Mouse (Mus musculus): ENCODE results near the gene Ccdc60. TPM values are rescaled to one million over a fixed set of nuclear protein-coding genes. Genes with fewer than 3 reads are reported as not detected.

Ccdc60 gene
- polyA plus RNA-seq, 1 experiment from 2014 or later, result 2.9 TPM

DNA sequence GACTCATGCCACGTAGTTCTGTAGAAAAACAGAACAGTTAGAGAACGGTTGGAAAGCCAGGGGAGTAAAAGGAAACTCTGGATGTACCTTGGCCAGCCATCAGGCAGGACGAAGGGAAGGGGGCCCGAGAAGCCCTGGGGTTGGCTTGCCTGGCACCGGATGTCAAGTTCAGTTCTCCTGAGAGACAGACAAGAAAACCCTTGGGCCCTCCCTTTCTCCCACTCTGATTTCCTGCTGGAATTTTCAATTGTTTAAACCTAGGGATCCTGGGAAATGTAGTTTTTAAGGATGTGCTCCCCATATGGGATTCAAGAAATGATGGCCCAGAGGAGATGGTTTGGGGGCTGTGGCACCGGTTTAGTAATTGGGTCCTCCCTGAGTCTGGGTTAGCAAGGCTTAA is 60.4 kb downstream of the Ccdc60 start:
- Histone ChIP-seq H3K36me3 (ENCODE audit: control insufficient read depth, insufficient read depth, low read length) (no peaks in the 10 kb centered on the region), H3K27me3 (ENCODE audit: control insufficient read depth, insufficient read depth, low read length) (no peaks in the 10 kb centered on the region), H3K27ac (replicated peaks; ENCODE audit: low read depth, low read length) (no peak overlapping the region), H3K4me2 (ENCODE audit: low read length) (no peak overlapping the region), H3K4me1 (ENCODE audit: control insufficient read depth, insufficient read depth, low read length) (peaks cover 10% of the 10 kb centered on the region), H3K9me3 (ENCODE audit: control insufficient read depth, low read length) (no peaks in the 10 kb centered on the region), H3K9ac (replicated peaks; ENCODE audit: low read length) (no peak overlapping the region), H3K4me3 (replicated peaks; ENCODE audit: low read depth, low read length) (no peak overlapping the region)
- ATAC-seq (ENCODE audit: low FRiP score, low TSS enrichment) (no peak), DNase-seq (no peak)
- WGBS, result 75% methylated on average over 6 of the region's 6 CpGs

DNA sequence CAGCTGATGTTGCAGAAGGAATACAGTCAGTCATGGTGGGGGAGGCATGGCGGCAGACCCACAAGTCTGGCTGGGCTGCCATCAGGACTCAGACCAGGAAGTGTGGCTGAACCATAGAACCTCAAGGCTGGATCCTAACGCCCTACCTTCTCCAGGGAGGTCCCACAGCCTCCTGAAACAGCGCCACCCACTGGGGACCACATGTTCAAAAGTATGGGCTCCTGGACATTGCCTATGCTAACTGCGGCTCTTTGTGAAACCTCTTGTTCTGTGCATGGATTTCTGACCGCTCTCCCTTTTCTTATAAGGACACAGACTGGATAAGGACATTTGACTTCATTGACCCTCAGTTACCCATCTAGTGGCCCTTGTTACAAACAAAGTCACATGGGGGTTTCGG is 64.8 kb downstream of the Ccdc60 start:
- Histone ChIP-seq H3K9ac (replicated peaks; ENCODE audit: low read length) (no peak overlapping the region), H3K4me3 (replicated peaks; ENCODE audit: low read depth, low read length) (no peak overlapping the region), H3K27me3 (ENCODE audit: control insufficient read depth, insufficient read depth, low read length) (no peaks in the 10 kb centered on the region), H3K36me3 (ENCODE audit: control insufficient read depth, insufficient read depth, low read length) (no peaks in the 10 kb centered on the region), H3K4me1 (ENCODE audit: control insufficient read depth, insufficient read depth, low read length) (no peaks in the 10 kb centered on the region; the same call in 1 of the 2 replicates), H3K27ac (replicated peaks; ENCODE audit: low read depth, low read length) (no peak overlapping the region), H3K9me3 (ENCODE audit: control insufficient read depth, low read length) (no peaks in the 10 kb centered on the region), H3K4me2 (ENCODE audit: low read length) (no peak overlapping the region)
- ATAC-seq (ENCODE audit: low FRiP score, low TSS enrichment), result no peak
- 80% methylated on average over 6 of the region's 6 CpGs for WGBS
- no peak for DNase-seq

DNA sequence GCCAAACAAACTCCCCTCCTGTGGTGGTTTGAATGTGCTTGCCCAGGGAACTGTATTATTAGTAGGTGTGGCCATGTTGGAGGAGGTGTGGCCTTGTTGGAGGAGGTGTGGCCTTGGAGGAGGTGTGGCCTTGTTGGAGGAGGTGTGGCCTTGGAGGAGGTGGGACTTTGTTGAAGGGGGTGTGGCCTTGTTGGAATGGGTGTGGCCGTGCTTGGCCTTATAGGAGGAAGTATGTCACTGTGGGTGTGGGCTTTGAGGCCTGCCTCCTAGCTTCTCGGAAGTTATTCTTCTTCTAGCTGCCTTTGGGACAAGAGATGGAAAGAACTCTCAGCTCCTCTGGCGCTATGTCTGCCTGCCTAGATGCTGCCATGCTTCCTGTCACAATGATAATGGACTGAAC is 66.9 kb downstream of the Ccdc60 start:
- Histone ChIP-seq H3K4me2 (ENCODE audit: low read length) (no peak overlapping the region), H3K9ac (replicated peaks; ENCODE audit: low read length) (no peak overlapping the region), H3K9me3 (ENCODE audit: control insufficient read depth, low read length) (no peaks in the 10 kb centered on the region), H3K27me3 (ENCODE audit: control insufficient read depth, insufficient read depth, low read length) (no peaks in the 10 kb centered on the region), H3K36me3 (ENCODE audit: control insufficient read depth, insufficient read depth, low read length) (no peaks in the 10 kb centered on the region), H3K4me3 (replicated peaks; ENCODE audit: low read depth, low read length) (no peak overlapping the region), H3K4me1 (ENCODE audit: control insufficient read depth, insufficient read depth, low read length) (no peaks in the 10 kb centered on the region; the same call in 1 of the 2 replicates), H3K27ac (replicated peaks; ENCODE audit: low read depth, low read length) (no peak overlapping the region)
- WGBS, result 92% methylated on average over 3 of the region's 3 CpGs
- no peak for DNase-seq
- ATAC-seq (ENCODE audit: low FRiP score, low TSS enrichment), result no peak

DNA sequence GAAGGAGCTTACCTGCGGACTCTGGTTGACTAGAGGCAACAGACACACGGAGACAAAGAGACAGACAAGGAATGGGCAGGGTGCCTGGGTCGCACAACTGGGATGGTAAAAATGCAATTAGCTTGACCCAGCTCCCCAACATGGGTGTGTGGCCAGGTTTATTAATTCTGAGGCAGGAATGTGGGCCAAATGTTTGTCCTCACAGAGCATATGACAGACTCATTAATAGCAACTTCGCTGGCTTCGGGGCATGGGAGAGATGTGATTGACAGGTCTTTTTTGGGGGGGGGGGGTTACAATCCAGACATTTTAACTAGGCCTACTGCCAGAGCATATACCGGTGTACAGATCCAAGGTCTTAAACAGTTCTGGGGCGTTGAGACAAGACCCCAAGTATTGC is 69.5 kb downstream of the Ccdc60 start:
- no peak for ATAC-seq (ENCODE audit: low FRiP score, low TSS enrichment)
- Histone ChIP-seq H3K27ac (replicated peaks; ENCODE audit: low read depth, low read length) (peak overlapping the region; percentile 47), H3K27me3 (ENCODE audit: control insufficient read depth, insufficient read depth, low read length) (no peaks in the 10 kb centered on the region), H3K4me3 (replicated peaks; ENCODE audit: low read depth, low read length) (no peak overlapping the region), H3K9me3 (ENCODE audit: control insufficient read depth, low read length) (no peaks in the 10 kb centered on the region), H3K4me2 (ENCODE audit: low read length) (no peak overlapping the region), H3K4me1 (ENCODE audit: control insufficient read depth, insufficient read depth, low read length) (no peaks in the 10 kb centered on the region; the same call in 1 of the 2 replicates), H3K9ac (replicated peaks; ENCODE audit: low read length) (no peak overlapping the region), H3K36me3 (ENCODE audit: control insufficient read depth, insufficient read depth, low read length) (no peaks in the 10 kb centered on the region)
- DNase-seq, result no peak
- WGBS, result 67% methylated on average over 7 of the region's 7 CpGs

DNA sequence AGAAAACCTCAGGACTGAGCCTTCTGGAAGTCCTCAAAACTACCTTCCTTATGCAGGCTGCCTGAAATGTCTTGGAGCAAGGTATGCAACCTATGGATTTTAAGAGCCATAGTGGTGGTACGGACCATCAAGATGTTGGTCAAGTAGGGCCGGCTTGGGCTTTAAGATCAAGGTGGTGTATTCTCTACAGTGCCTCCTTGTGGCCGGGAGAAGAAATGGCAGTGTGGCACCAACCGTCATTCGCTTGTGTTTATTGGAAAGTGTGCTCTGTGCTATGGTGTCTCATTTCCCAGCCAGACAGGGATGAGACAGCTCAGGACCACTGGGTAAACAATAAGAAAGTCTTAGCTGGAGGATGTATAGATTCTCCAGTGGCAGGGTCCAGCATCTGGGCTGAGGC is 76.1 kb downstream of the Ccdc60 start:
- Histone ChIP-seq H3K4me3 (replicated peaks; ENCODE audit: low read depth, low read length) (no peak overlapping the region), H3K9ac (replicated peaks; ENCODE audit: low read length) (no peak overlapping the region), H3K9me3 (ENCODE audit: control insufficient read depth, low read length) (no peaks in the 10 kb centered on the region), H3K4me2 (ENCODE audit: low read length) (no peak overlapping the region), H3K27me3 (ENCODE audit: control insufficient read depth, insufficient read depth, low read length) (no peaks in the 10 kb centered on the region), H3K4me1 (ENCODE audit: control insufficient read depth, insufficient read depth, low read length) (peaks cover 21% of the 10 kb centered on the region), H3K27ac (replicated peaks; ENCODE audit: low read depth, low read length) (no peak overlapping the region), H3K36me3 (ENCODE audit: control insufficient read depth, insufficient read depth, low read length) (no peaks in the 10 kb centered on the region)
- no peak for DNase-seq
- WGBS, result 69% methylated on average over 5 of the region's 5 CpGs
- ATAC-seq (ENCODE audit: low FRiP score, low TSS enrichment), result no peak

DNA sequence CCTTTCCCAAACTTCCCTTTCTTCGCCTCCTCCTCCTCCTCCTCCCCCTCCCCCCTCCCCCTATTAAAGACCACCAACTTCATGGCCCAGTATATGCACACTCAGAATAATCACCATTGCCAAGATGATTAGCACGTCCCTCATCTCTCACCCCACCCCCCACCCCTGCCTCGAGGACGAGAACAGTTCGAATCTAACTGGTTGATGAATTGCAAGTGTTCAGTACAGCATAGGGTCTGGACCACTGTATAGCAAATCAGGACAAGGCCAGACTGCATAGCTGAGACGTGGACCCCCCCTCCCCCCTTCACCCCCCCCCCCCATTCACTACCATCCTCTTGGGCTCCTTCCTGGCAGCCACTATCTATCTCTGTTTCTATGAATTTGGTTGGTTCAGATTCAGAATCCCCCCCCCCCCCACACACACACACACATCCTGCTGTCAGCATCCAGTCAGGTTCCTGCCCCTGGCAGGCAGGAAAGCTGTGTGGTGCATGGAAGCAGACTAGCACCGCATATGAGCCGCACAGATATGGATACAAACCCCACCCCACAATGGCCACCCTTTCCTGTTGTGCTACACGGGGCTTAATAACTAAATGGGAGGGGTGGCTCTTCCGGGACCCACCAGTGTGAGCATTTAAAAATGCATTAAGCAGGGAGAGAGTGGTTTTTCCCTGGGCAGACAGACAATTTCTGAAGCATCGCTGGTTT is 79.2 kb downstream of the Ccdc60 start:
- Histone ChIP-seq H3K27me3 (ENCODE audit: control insufficient read depth, insufficient read depth, low read length) (no peaks in the 10 kb centered on the region), H3K36me3 (ENCODE audit: control insufficient read depth, insufficient read depth, low read length) (no peaks in the 10 kb centered on the region), H3K4me1 (ENCODE audit: control insufficient read depth, insufficient read depth, low read length) (peaks cover 21% of the 10 kb centered on the region), H3K4me2 (ENCODE audit: low read length) (no peak overlapping the region), H3K9me3 (ENCODE audit: control insufficient read depth, low read length) (no peaks in the 10 kb centered on the region), H3K27ac (replicated peaks; ENCODE audit: low read depth, low read length) (peak overlapping the region; percentile 81), H3K4me3 (replicated peaks; ENCODE audit: low read depth, low read length) (no peak overlapping the region), H3K9ac (replicated peaks; ENCODE audit: low read length) (no peak overlapping the region)
- ATAC-seq (ENCODE audit: low FRiP score, low TSS enrichment), result peak; percentile 31; the same call in 1 of the 2 replicates
- 34% methylated on average over 11 of the region's 11 CpGs for WGBS
- peak; percentile 38 for DNase-seq

DNA sequence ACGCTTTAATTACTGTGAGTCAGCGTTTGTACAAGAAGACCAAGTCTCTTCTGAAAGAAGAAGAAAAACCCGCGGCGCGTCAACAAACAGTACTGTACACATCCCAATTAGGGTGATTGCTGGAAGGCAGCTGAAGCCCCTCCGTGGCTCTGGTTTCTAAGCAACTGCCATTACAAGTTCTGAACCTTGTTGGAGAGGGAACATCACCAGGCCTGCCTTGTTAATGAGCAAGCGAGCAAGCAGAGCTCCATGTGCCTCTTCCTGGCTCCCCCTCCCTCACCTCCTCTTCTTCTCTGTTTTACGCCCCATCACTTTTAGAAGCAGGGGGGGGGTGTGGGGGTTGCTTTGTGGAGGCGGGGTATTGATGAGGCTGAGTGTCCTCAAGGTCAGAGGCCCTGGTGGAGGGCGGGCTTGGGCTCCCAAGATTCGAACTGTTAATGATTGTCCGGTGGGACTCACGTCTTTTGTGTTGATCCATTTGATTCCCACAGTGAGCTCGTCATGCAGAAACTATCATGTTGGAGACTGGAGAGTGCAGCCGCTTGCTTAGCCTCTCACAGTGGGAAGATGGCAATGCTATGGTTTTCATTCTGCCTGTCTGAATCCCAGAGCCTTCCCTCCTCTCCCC is 79.9 kb downstream of the Ccdc60 start:
- Histone ChIP-seq H3K9ac (replicated peaks; ENCODE audit: low read length) (no peak overlapping the region), H3K36me3 (ENCODE audit: control insufficient read depth, insufficient read depth, low read length) (no peaks in the 10 kb centered on the region), H3K4me3 (replicated peaks; ENCODE audit: low read depth, low read length) (no peak overlapping the region), H3K9me3 (ENCODE audit: control insufficient read depth, low read length) (no peaks in the 10 kb centered on the region), H3K4me1 (ENCODE audit: control insufficient read depth, insufficient read depth, low read length) (peaks cover 21% of the 10 kb centered on the region), H3K27me3 (ENCODE audit: control insufficient read depth, insufficient read depth, low read length) (no peaks in the 10 kb centered on the region), H3K4me2 (ENCODE audit: low read length) (no peak overlapping the region), H3K27ac (replicated peaks; ENCODE audit: low read depth, low read length) (peak overlapping the region; percentile 81)
- ATAC-seq (ENCODE audit: low FRiP score, low TSS enrichment) (peak; percentile 62), DNase-seq (peak; percentile 83)
- WGBS, result 18% methylated on average over 16 of the region's 16 CpGs

DNA sequence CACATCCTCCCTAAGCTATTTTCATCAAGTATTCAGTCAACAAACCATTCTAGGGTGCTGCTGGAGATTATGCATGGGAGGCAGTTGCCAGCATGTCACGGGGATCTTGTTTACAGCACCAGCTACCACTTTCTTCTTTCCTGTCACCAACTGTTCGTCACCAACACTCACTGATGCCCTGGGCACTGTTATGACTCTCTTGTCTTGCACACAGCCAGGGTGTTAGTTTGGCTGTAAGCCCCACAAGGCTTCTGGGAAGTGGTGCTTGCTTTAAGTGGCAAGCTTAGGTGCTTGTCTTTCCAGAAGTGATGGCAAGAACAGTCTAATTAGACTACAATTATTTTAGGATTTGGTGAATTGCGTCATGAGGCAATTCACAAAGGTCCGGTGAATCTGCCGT is 86.1 kb downstream of the Ccdc60 start:
- no peaks in the 10 kb centered on the region for H3K27me3 ChIP-seq (ENCODE audit: control insufficient read depth, insufficient read depth, low read length)
- WGBS, result 81% methylated on average over 5 of the region's 5 CpGs
- H3K4me2 ChIP-seq (ENCODE audit: low read length), result no peak overlapping the region
- H3K4me1 ChIP-seq (ENCODE audit: control insufficient read depth, insufficient read depth, low read length), result no peaks in the 10 kb centered on the region
- H3K9me3 ChIP-seq (ENCODE audit: control insufficient read depth, low read length), result no peaks in the 10 kb centered on the region
- ATAC-seq (ENCODE audit: low FRiP score, low TSS enrichment) (no peak), DNase-seq (no peak)
- H3K27ac ChIP-seq (replicated peaks; ENCODE audit: low read depth, low read length), result no peak overlapping the region
- no peak overlapping the region for H3K4me3 ChIP-seq (replicated peaks; ENCODE audit: low read depth, low read length)
- no peak overlapping the region for H3K9ac ChIP-seq (replicated peaks; ENCODE audit: low read length)
- H3K36me3 ChIP-seq (ENCODE audit: control insufficient read depth, insufficient read depth, low read length), result no peaks in the 10 kb centered on the region

DNA sequence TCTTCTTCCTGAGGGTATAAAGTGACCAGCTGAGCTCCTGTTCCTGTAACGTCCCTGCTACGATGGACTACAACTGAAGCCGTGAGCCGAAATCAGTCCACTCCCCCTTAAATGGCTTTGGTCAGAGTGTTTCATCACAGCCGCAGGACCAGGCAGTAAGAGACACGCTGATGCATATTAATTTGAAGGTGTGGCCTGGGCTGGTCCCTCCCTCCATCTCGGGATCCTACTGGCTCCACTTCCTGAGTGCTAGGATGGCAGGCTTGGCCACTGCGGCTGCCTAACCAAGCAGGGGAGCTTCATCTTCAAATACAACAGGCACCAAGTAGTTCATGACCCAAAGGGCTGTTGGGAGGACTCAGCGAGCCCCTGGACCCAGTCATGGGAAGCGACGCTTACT is 94.3 kb downstream of the Ccdc60 start:
- H3K36me3 ChIP-seq (ENCODE audit: control insufficient read depth, insufficient read depth, low read length), result no peaks in the 10 kb centered on the region
- WGBS, result 40% methylated on average over 11 of the region's 11 CpGs
- ATAC-seq (ENCODE audit: low FRiP score, low TSS enrichment) (no peak), DNase-seq (peak; percentile 35)
- H3K9ac ChIP-seq (replicated peaks; ENCODE audit: low read length), result no peak overlapping the region
- H3K27me3 ChIP-seq (ENCODE audit: control insufficient read depth, insufficient read depth, low read length), result no peaks in the 10 kb centered on the region
- no peak overlapping the region for H3K4me2 ChIP-seq (ENCODE audit: low read length)
- 0 out of 2 replicates have a peak, but pooled peaks cover 3% of the 10 kb centered on the region for H3K4me1 ChIP-seq (ENCODE audit: control insufficient read depth, insufficient read depth, low read length)
- no peak overlapping the region for H3K27ac ChIP-seq (replicated peaks; ENCODE audit: low read depth, low read length)
- H3K9me3 ChIP-seq (ENCODE audit: control insufficient read depth, low read length), result no peaks in the 10 kb centered on the region
- H3K4me3 ChIP-seq (replicated peaks; ENCODE audit: low read depth, low read length), result no peak overlapping the region

All from midbrain, embryonic 14.5 days (tissue).